Mouse (Mus musculus) forebrain, embryonic 12.5 days (tissue): ENCODE data around the gene Ppp1r9a. TPM values are rescaled to one million over a fixed set of nuclear protein-coding genes. Genes with fewer than 3 reads are reported as not detected.

ENCODE experiments used
- ATAC-seq: fragments of 200-750 bp; cut with Nextera tagmentation; 2 replicates; pipeline ENCODE4 v1.8.0; 2017; ENCODE audit warnings: moderate TSS enrichment; ENCODE audit not compliant: low FRiP score
- H3K27ac ChIP-seq: fragments of 300-500 bp; sonication (generic); 2 replicates; pipeline ENCODE4 v1.5.1; 2016; ENCODE audit warnings: mild to moderate bottlenecking
- H3K27me3 ChIP-seq: fragments of 300-500 bp; sonication (generic); 2 replicates; pipeline ENCODE4 v1.6.1; 2016; ENCODE audit warnings: mild to moderate bottlenecking
- H3K36me3 ChIP-seq: fragments of 300-500 bp; sonication (generic); replicated peaks from 2 replicates; pipeline ENCODE4 v1.6.1; 2016; ENCODE audit warnings: mild to moderate bottlenecking
- H3K4me1 ChIP-seq: fragments of 300-500 bp; sonication (generic); 2 replicates; pipeline ENCODE4 v1.6.1; 2016
- H3K4me2 ChIP-seq: fragments of 300-500 bp; sonication (generic); 2 replicates; pipeline ENCODE4 v1.6.1; 2016; ENCODE audit warnings: mild to moderate bottlenecking, moderate library complexity
- H3K4me3 ChIP-seq: fragments of 300-500 bp; sonication (generic); replicated peaks from 2 replicates; pipeline ENCODE4 v1.5.1; 2016; ENCODE audit warnings: mild to moderate bottlenecking
- H3K9ac ChIP-seq: fragments of 300-500 bp; sonication (generic); 2 replicates; pipeline ENCODE4 v1.6.1; 2016; ENCODE audit warnings: mild to moderate bottlenecking
- H3K9me3 ChIP-seq: fragments of 300-500 bp; sonication (generic); 2 replicates; pipeline ENCODE4 v1.6.1; 2016
- WGBS: fragments of 180-500 bp; shearing (Covaris S2); methylation state at CpG from one replicate; pipeline ENCODE4 v1.1.7; 2016; 5-methylcytosine and 5-hydroxymethylcytosine counted together
- polyA plus RNA-seq: library from polyadenylated mRNA; unstranded; fragments of >200 nt; fragmentation: Nextera tagmentation; extraction: Ambion mirVana; gene quantifications from 2 replicates; pipeline ENCODE4 v1.2.1, GENCODE M21; 2016

The Ppp1r9a gene
- polyA plus RNA-seq, 1 experiment from 2014 or later: 30.5 TPM

GRCm38 (mm10) chr6:4993600-4994160, 91.0 kb downstream of the Ppp1r9a start:
- Histone ChIP-seq H3K27ac (0 out of 2 replicates have a peak overlapping the region, but pooled peaks have one; percentile 20), H3K9ac (no peak overlapping the region), H3K4me3 (no peak overlapping the region)

GRCm38 (mm10) chr6:4994161-4994919, 91.6 kb downstream of the Ppp1r9a start:
- no peaks in the 10 kb centered on the region for H3K36me3 ChIP-seq
- H3K4me3 ChIP-seq: no peak overlapping the region
- H3K4me2 ChIP-seq: peak overlapping the region; percentile 6; the same call in 1 of the 2 replicates
- 41% methylated on average over 14 of the region's 14 CpGs for WGBS
- H3K9me3 ChIP-seq: no peaks in the 10 kb centered on the region
- no peak overlapping the region for H3K9ac ChIP-seq
- peak; percentile 46; the same call in 1 of the 2 replicates for ATAC-seq
- no peak overlapping the region for H3K27ac ChIP-seq
- H3K27me3 ChIP-seq: no peaks in the 10 kb centered on the region
- peaks cover 20% of the 10 kb centered on the region for H3K4me1 ChIP-seq

More at GRCm38 (mm10) chr6:4993600-4994160, 91.0 kb downstream of the Ppp1r9a start:
- Histone ChIP-seq H3K27me3 (no peaks in the 10 kb centered on the region), H3K4me1 (peaks cover 22% of the 10 kb centered on the region), H3K4me2 (peak overlapping the region; percentile 6; the same call in 1 of the 2 replicates), H3K36me3 (no peaks in the 10 kb centered on the region), H3K9me3 (no peaks in the 10 kb centered on the region)
- peak; percentile 46; the same call in 1 of the 2 replicates for ATAC-seq
- 42% methylated on average over 15 of the region's 15 CpGs for WGBS

GRCm38 (mm10) chr6:4997599-4997998, 94.9 kb downstream of the Ppp1r9a start:
- Histone ChIP-seq H3K4me1 (peaks cover 20% of the 10 kb centered on the region), H3K4me3 (no peak overlapping the region), H3K9ac (no peak overlapping the region), H3K4me2 (no peak overlapping the region), H3K27ac (no peak overlapping the region), H3K9me3 (no peaks in the 10 kb centered on the region), H3K27me3 (no peaks in the 10 kb centered on the region), H3K36me3 (no peaks in the 10 kb centered on the region)
- WGBS: 95% methylated on average over 6 of the region's 6 CpGs
- ATAC-seq: no peak

DNA sequence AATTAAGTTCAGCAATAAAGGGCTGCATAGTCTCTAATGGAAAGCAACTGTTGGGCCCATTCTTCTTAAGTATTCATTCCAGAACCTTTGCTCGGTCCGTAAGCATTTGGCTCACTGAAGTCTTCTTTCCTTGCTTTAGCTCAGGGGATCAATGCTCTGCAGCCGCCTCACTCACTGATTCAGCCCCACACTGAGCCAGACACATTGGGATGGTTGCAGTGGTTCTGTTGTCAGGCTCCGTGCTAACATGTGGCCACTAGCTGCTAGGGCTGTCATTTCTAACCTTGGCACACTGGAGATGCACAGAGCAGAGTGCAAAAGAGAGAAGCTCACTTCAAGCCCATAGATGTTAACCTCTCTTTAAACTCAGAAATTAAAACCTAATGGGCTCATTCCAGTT, 96.2 kb downstream of the Ppp1r9a start:
- no peak overlapping the region for H3K27ac ChIP-seq
- no peaks in the 10 kb centered on the region for H3K36me3 ChIP-seq
- no peak for ATAC-seq
- H3K4me1 ChIP-seq: peaks cover 16% of the 10 kb centered on the region
- H3K4me3 ChIP-seq: no peak overlapping the region
- 46% methylated on average over 4 of the region's 4 CpGs for WGBS
- H3K27me3 ChIP-seq: no peaks in the 10 kb centered on the region
- no peaks in the 10 kb centered on the region for H3K9me3 ChIP-seq
- H3K9ac ChIP-seq: no peak overlapping the region
- no peak overlapping the region for H3K4me2 ChIP-seq

DNA sequence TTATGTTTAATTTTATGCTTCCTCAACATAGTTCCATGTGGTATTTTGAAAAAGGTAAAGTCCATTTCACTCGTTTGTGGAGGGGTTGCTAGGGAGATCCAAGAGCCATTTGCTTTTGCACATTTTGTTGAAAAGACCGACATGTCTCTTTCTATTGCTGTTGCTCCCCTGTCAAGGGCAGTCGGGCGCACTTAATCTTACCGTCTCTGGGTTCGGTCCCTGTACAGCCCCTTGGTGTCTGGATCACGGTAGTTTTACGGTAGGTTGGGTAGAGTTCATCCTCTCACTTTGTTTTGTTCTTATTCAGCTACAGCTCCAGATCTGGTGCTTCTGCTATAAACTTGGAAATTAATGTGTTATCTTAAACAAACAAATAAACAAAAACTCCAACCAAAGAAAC, 98.1 kb downstream of the Ppp1r9a start:
- WGBS: 45% methylated on average over 8 of the region's 8 CpGs
- Histone ChIP-seq H3K4me2 (no peak overlapping the region), H3K9ac (no peak overlapping the region), H3K36me3 (no peaks in the 10 kb centered on the region), H3K27ac (no peak overlapping the region), H3K4me1 (peaks cover 7% of the 10 kb centered on the region), H3K9me3 (no peaks in the 10 kb centered on the region), H3K4me3 (no peak overlapping the region), H3K27me3 (no peaks in the 10 kb centered on the region)
- no peak for ATAC-seq

GRCm38 (mm10) chr6:5005491-5006275, 103.0 kb downstream of the Ppp1r9a start:
- Histone ChIP-seq H3K4me2 (no peak overlapping the region), H3K27ac (no peak overlapping the region), H3K9me3 (no peaks in the 10 kb centered on the region), H3K36me3 (no peaks in the 10 kb centered on the region), H3K27me3 (no peaks in the 10 kb centered on the region), H3K9ac (no peak overlapping the region), H3K4me3 (no peak overlapping the region), H3K4me1 (peaks cover 11% of the 10 kb centered on the region)
- no peak for ATAC-seq
- 60% methylated on average over 22 of the region's 22 CpGs for whole genome bisulfite sequencing

DNA sequence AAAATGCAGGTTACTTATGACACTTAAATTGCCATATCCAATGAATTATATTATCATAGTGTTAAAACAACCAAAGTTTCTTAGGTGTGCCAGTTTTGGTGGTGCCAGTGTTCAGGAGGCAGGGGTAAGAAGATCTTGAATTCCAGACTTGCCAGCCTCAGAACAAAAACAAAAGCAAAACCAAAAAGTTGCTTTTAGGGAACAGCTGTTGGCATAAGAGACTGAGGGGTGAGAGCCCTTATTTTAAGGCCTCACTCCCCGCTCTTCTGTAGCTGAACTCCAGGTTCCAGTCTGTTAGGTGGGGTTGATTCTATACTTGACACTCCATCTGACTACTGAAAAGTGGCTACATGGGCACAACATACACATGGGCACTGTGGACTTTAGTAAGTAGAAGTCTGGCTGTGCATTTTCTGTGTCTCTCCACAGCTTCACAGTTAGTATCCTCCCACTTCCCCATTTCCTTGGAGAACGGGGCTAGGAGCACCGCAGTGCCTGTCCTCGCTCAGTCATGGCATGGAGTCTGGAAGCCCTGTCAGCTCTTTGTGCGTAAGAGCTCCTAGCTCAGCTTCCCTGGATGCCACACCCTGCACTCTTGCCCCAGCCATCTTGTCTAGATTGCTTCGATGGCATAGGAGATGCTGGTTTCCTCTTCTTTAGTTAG, 103.7 kb downstream of the Ppp1r9a start:
- H3K4me3 ChIP-seq: no peak overlapping the region
- no peaks in the 10 kb centered on the region for H3K36me3 ChIP-seq
- no peak for ATAC-seq
- 89% methylated on average over 6 of the region's 6 CpGs for WGBS
- no peaks in the 10 kb centered on the region for H3K27me3 ChIP-seq
- H3K9me3 ChIP-seq: no peaks in the 10 kb centered on the region
- H3K27ac ChIP-seq: no peak overlapping the region
- no peak overlapping the region for H3K4me2 ChIP-seq
- H3K4me1 ChIP-seq: peaks cover 19% of the 10 kb centered on the region
- H3K9ac ChIP-seq: no peak overlapping the region

DNA sequence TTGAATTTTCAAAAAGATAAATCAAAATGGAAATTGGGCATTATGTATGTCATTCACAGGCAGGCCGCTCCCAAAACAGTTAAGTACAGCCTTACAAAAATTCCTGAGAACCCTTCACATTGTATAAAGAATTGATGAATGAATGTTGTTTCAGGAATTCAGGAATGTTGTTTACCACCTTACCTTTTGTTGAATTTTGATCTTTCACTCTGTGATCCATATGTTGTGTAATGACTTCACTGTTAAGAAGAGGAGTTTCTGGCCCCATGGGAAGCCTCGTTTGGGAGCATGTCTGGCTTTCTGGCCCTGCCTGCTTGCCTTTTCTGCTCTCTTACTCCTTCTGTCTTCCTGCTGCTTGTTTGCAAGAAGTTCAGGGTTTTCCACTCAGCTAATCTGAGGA, 105.4 kb downstream of the Ppp1r9a start:
- Histone ChIP-seq H3K4me1 (peaks cover 35% of the 10 kb centered on the region), H3K9me3 (no peaks in the 10 kb centered on the region), H3K27ac (no peak overlapping the region), H3K27me3 (no peaks in the 10 kb centered on the region), H3K36me3 (no peaks in the 10 kb centered on the region), H3K4me3 (no peak overlapping the region), H3K4me2 (no peak overlapping the region), H3K9ac (no peak overlapping the region)
- no peak for ATAC-seq
- WGBS: 52% methylated on average over 2 of the region's 2 CpGs

GRCm38 (mm10) chr6:5008603-5009002, 105.9 kb downstream of the Ppp1r9a start:
- H3K9me3 ChIP-seq: no peaks in the 10 kb centered on the region
- no peak overlapping the region for H3K9ac ChIP-seq
- no peak overlapping the region for H3K4me2 ChIP-seq
- no peak overlapping the region for H3K4me3 ChIP-seq
- peaks cover 35% of the 10 kb centered on the region for H3K4me1 ChIP-seq
- 73% methylated on average over 15 of the region's 15 CpGs for WGBS
- H3K27me3 ChIP-seq: no peaks in the 10 kb centered on the region
- ATAC-seq: no peak
- H3K27ac ChIP-seq: no peak overlapping the region
- no peaks in the 10 kb centered on the region for H3K36me3 ChIP-seq

GRCm38 (mm10) chr6:5010553-5011416, 108.1 kb downstream of the Ppp1r9a start:
- no peak overlapping the region for H3K9ac ChIP-seq
- H3K36me3 ChIP-seq: no peaks in the 10 kb centered on the region
- WGBS: 9% methylated on average over 11 of the region's 11 CpGs
- H3K27me3 ChIP-seq: no peaks in the 10 kb centered on the region
- peak overlapping the region; percentile 15; the same call in 1 of the 2 replicates for H3K4me2 ChIP-seq
- no peak overlapping the region for H3K4me3 ChIP-seq
- H3K27ac ChIP-seq: 0 out of 2 replicates have a peak overlapping the region, but pooled peaks have one; percentile 46
- H3K4me1 ChIP-seq: peaks cover 32% of the 10 kb centered on the region
- peak; percentile 86 for ATAC-seq
- H3K9me3 ChIP-seq: no peaks in the 10 kb centered on the region

DNA sequence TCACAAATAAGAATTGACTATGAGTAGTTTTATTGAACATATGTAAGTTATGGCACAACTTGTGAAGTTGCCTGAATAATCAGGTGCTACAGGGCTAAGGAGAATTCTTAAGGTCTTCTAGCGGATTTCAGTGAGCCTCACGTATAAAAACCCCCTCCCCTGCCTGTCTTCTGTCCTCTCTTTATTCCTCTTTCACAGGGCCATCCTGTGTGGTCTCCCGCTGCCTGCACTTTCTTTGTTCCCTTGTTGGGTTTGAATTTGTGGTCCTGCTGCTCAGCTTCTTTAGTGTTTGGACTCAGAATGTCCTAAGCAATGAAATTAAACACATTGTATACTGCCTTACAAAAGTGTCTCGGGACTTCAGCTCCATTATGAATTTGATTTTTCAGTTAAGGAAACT, 110.1 kb downstream of the Ppp1r9a start:
- Histone ChIP-seq H3K9me3 (no peaks in the 10 kb centered on the region), H3K4me1 (peaks cover 29% of the 10 kb centered on the region), H3K27ac (no peak overlapping the region), H3K27me3 (no peaks in the 10 kb centered on the region), H3K9ac (no peak overlapping the region), H3K4me3 (no peak overlapping the region), H3K4me2 (no peak overlapping the region), H3K36me3 (no peaks in the 10 kb centered on the region)
- ATAC-seq: no peak
- WGBS: 7% methylated on average over 4 of the region's 4 CpGs
